Mouse (Mus musculus) adrenal gland, postnatal 36 days (tissue): ENCODE measurements at regions not wholly inside any gene's neighbourhood (a gene's known extent, or its start where the extent isn't known, plus 50 kb on each side); places are given as distances from the start of the nearest gene placed in this dataset.

Source experiments
- DNase-seq, 2 experiments: peaks; one replicate each; pipeline ENCODE4 v3.0.0; 2021; ENCODE audit warnings: mixed read lengths in 1 of 2

DNA sequence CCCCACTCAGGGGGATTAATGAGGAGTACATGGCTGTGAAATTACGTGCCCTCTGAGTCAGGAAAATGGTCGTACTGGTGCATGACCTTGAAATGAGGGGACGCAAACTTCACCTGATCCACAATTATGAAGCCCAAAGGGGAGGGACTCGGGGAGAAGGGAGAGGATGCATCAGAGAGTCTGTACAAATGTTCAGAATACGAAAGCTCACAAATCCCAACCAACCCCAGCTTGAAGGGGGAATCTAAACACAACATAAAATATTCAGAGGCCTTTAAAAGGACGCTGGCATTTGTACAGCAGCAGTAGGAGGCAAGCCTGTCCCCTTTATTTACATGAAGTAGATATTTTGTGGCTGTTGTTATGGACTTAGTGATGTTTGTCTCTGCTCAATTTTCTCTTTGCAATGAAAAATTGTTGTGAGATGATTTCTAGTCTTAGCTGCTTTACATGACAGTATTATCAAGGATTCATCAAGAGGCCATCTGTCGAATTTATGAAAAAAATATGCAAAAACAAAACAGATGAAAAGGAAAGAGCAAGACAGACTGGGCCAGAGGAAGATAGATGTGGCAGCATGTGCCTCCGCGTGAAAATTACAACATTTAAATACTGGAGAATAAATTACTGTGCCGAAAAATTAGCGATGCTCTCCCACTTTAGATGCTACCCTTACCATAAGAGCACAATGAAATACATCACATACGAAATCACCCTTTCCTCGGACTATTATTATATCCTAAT is 695.3 kb downstream of the 1700064H15Rik start:
- no peak for DNase-seq

DNA sequence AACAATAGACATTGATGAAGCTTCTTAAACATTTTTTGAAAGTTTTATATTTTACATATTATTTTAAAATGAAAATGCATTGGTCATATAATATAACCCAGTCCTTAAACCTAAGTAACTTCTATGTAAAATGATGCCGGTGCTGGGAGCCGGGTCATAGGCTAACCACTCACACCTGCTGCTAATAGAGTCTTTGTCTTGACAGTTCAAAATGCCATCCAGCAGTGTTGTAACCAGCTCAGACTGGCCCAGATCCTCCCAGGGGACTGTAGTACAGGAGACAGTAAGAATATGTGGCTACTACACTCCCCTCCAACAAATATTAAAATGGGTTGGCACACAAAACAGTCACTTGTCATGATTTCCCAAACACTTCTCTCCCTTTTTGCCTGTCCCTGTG is 693.6 kb downstream of the 1700064H15Rik start:
- no peak for DNase-seq

DNA sequence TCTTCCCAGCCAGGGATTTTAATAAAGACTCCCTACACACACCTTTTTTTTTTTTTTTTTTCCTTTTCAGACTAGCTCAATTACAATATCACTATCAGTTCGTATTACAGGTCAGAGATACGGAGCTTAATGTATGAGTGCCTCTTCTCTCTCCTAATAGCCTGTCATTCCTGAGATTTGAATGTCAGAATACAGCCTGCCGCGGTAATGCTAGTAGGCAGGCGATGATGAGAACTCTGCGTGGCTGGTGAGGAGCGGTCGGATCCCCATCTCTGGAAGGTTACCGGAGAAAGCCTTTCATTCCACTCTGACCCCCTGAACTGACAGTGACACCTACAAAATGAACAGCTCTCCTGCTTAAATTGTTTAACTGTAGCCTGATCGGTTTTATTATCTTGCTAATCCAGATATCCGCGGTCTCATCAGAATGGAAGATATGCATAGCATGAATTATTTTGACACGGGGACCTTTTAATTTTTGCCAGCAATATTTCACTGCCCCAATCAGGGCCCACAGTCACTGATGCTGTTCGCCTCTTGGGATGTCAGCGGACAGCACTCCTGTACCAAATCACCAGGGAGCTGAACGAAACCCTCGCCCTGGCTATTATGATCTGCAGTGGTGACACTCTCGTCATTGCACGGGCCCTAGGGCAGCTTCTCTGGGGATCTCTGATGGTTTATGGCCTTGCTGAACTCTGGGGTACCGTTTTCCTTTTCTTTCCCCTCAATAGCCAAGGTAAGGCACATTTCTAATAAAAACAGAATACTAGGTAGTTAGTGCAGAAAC is 690.9 kb downstream of the 1700064H15Rik start:
- DNase-seq, result no peak

DNA sequence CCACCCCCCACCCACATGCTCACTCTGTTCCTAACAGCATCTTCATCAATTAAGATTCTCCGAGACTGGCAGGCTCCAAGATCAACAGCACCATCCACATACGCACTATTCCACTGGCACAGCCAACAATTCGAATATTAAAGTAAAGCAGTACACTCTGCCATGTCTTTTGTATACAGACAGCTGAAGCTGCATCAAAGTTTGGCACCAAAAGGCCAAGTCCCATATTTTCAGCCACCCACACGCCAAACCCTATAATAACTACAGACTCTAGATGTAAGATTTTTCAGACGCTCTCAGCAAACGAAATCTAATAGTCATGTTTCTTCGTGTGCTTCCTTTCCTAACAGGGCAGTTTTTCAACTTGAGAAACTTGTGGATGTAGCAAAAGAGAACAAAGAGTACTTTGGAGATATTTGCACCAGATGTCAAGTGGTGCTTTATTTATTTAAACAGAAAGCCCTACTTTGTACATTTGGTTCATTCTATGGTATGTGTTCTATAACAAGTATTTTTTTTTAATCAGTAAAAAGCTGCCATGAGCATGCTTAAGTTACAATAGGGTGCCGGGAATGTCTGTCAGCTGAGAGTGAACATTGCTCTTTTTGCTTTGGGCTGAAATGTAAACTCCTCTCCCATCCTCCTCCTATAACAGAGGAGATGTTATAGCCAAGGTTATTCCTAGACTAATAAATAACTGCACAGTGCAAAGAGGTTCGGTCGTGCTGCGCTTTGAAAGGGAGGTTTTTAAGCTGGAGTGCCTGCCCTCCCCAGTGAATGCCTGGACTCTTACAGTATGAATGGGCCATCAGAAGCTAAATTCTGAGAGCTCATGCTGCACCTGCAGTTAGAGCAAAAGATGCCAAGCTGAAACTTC is 686.9 kb downstream of the 1700064H15Rik start:
- DNase-seq, result no peak

DNA sequence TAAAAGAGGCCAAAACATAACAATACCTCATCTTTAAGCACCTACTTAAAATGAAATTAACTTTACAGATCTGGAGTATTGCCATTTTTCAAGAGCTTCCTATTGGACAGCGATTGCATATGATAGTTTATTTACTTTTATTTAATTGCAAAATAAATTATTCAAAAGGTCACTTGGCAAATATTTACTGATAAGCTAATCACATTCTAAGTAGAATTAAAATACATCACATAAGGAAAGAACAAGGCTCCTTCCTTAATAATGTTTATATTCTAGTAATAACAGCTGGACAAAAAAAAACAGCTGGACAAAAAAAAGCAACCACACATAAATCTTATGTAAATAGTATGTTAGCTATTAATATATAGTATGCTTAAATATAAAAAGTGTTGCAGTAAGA is 668.1 kb downstream of the 1700064H15Rik start:
- DNase-seq, result no peak

DNA sequence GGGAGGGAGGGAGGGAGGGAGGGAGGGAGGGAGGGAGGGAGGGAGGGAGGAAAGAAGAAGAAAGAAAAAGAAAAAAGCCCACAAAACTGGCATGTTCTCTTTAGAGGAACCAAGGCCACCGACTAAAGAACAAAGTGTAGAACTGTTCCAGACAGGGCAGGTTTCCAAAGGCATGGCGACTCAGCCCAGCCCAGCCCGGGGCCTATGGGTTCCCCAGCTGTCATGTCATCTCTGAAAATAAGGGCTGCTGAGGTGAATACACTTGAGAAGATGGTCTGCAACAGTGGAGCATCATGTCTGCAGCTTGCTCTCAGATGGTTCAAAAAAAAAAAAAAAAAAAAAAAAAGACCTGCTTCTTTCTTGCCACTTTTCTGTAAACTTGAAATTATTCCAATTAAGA is 639.8 kb downstream of the 1700064H15Rik start:
- DNase-seq, result no peak

DNA sequence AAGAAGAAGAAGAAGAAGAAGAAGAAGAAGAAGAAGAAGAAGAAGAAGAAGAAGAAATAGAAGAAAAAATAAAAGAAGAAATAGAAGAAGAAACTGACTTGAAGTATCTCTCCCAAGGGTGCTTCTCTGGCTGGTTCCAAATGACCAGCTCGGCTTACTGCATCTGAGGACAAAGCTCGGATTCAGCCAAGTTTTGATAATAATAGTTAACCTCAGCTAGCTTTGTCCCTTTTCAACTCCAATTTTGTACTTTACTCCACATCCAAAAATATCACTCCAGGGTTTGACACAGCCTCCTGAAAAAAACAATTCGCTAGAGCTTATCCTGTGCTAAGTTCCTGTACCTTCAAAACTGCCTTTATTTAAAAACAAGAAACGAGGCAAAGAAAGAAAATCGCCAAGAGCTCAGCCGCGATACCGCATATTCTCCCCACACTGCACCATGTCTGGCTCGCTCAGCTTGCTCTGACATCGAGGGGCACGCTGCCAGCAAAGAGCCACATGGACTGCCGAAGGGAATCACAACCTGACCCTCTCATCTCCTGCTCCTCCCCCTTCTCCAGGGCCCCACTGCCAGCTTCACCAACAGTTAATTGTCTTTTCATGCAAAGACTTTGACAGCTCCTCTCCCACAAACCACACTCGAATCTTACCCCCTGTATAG is 638.8 kb downstream of the 1700064H15Rik start:
- DNase-seq, result peak; percentile 3 to 34

DNA sequence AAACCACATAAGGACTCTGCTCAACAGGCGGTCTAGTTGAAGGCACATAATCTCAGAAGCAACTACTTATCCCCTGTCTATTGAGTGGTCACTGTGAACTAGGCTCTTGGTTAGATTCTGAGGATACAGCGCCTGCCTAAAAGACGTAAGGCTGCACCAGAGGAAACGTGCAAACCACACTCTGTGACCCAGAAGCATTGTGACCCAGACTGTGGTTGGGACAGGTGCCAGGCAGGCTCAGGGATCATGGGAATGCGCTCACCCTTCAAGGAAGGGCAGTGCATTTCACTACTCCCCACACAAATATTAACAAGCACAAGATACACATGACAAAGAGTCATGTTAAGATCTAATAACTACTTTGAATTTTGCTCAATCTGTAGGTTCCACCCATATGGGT is 628.3 kb downstream of the 1700064H15Rik start:
- peak; percentile 9 for DNase-seq

DNA sequence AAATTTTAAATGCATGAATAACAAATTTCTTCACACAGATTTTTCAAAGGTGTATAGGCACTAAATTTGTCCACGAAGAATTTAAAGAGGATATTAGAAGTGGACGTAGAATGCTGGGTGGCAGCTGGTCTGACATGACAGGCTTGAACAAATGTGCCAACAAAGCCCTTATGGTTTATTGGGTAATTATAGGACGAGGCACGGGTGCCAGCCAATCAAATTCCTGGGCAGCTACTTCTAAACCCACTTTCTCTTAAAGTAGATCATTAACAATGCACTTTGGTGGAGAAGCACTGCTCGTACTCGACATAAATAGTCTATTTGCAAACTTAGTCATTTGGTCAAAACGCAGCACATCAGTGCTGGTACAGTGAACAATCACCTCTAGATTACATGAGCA is 626.4 kb downstream of the 1700064H15Rik start:
- no peak for DNase-seq

DNA sequence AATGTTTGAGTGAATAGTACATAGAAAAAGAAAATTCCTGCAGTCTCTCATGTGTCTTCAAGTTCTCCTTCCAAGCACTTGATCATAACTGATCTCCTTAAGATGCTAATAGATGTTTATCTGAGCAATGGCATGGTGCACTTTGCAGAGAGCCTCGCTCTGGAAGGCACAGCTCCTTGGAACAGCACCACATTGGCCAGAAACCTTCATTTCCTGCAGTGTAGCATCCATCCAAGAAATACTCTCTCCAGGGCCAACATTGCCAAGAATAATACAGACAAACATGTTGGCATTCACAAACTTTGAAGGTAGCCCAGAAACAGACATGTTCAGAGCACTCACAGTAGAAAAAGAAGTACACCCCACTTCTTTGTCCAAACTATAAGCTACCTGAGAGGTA is 623.7 kb downstream of the 1700064H15Rik start:
- DNase-seq, result no peak

DNA sequence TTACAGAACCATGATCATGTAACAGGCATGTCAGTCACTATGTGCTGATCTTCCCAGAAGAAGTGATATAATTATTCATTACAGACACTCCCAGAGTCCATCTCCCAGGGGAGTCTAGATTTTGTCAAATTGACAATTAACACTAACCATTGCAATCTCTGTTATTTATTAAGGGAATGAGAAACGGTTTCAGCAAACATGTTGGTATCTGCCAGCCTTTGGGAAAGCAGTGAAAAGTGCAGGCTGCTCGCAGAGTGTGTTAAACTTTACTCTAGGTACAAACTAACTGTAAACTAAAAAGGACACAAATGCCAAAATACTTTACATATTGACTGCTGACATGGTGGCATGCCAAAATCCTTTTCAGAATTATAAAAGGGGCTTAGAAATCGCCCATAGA is 583.9 kb downstream of the 1700064H15Rik start:
- no peak for DNase-seq

DNA sequence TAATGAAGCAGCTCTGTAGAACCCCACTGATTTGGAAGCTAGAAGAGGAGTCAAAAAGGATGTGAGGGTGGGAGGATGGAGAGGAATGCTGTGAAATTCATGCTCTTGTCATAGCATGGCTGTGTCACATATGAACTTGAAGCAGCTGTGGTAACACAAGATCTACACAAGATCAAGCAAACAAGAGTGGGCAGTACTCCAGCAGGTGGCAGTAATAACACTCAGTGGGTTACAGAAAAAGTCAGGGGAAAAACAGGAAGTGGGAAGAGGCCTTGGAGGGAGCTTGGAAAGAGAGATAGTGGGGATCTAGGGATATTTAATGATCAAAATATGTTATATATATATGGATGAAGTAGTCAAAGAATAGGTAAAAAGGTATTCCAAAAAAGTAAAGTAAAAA is 582.5 kb downstream of the 1700064H15Rik start:
- no peak for DNase-seq

DNA sequence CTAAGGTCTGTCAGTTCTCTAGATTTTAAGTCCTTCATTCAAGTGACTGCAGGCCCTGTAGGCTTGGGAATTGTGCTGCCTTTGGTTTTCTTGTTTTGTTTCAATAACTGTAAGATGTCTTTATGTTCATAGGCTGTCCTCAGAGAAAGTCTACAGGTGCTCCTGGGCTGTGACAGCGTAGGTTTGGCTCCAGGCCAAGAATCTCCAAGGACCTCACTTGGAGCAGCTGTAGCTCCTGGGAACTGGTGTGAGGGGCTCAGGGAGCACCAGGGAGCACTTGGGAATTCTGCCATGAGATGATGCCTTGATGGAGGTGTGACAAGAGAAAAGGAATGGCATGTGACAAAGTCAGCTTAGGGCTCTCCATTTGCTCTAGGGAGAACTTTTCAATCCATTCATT is 581.9 kb downstream of the 1700064H15Rik start:
- DNase-seq, result no peak

DNA sequence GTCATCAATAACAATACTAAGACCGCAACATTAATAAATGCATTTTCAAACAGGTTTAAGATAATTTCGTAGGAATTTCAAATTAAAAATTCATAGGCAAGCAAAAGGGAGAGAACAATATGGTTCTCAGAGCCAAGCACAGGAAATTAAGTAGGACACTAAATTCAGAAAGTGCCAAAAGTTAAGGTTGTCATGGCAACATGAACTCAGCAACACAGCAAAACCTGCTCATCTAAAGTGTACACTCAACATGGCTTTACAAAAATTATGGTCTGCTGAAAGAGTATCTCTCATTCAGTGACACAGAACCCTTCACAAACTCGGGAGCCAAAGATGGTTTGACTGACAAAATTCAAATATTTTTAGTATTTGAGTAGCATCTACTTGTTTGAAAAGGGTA is 572.5 kb downstream of the 1700064H15Rik start:
- no peak for DNase-seq

DNA sequence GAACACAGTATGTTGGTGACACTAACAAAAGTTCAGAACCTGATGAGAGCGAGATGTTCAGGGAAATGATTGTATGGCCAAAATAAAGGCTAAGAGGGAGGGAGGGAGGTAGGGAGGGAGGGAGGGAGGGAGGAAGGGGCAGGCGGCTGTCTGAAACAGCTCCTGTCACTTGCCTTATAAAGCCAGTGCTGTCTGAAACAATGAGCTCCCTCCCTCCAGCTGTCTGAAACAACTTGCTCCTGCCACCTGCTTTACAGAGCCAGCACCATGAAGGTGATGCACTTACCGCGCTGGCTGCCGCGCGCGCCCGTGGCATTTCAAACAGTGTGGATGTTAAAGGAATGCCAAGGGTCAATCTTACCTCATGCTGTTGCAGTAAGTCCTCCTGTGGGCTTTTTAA is 571.9 kb downstream of the 1700064H15Rik start:
- no peak for DNase-seq

DNA sequence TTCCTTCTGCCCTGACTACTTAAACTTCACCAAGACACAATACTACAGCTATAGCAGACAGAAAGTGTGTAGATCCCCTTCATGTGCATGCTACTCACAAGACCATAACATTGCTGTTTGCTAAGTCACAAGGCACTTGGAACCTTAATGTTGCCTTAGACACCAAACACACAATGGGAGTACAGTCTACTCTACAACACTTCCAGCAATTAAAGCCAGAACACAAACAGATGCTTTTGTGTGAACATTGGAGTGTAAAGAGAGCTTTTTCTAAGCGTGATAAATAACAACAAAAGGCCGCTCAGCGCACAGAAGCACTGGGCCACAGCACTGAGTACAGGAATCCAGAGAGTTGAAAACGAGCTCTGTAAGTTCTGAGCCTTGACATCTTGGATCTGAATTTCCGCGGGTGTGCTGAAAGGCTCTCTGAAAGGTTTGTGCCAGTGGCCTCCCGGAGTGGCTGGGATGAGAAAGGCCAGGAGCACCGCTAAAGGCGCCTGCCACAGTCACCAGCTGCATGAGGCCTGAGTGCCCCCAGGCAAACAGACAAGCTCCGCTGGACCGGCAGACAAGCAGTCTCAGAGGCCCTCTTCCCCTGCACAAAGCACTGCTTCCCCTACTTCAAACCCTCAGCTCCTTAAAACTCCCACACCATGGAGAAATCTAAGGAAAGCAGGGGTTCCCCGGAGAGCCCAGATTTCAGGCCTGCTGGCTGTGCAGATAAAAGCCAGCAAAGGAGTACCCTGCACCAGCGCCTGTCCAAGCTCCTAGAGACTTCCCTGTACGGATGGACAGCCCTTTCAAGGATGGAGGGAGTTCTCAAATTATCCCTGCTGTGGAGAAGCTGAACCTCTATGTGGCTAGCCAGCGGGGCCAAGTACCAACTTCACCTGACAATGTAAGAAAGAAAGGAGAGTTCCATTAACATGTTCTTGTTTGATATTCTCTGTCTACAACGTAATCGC is 568.3 kb downstream of the 1700064H15Rik start:
- DNase-seq, result no peak

DNA sequence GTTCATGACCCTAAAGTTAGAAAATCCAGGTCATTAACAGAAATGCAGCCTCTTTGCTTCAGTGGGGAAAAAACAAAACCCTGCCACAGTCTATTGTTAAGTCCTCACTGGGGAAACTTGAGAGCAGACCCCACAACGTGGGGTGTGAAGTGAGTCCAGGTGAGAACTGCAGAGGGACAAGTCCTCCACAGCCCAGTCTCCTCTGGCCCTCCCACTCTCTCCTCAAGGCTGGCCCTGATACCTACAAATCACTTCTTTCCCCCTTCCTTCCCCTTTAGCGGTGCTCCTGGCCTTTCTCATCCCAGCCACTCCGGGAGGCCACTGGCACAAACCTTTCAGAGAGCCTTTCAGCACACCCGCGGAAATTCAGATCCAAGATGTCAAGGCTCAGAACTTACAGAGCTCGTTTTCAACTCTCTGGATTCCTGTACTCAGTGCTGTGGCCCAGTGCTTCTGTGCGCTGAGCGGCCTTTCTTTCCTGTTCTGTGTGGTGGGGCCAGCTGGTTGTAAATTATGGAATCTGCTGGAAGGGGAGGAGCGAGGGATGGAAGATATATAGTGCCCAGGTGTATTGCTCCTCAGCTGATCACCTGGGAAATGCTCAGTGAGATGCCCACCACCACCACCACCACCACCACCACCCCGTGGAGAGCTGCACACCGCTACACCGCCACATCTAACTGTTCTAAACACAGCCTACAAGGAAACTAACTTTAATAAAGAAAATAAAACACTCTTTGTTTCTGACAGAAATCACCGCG is 566.8 kb downstream of the 1700064H15Rik start:
- DNase-seq, result no peak

DNA sequence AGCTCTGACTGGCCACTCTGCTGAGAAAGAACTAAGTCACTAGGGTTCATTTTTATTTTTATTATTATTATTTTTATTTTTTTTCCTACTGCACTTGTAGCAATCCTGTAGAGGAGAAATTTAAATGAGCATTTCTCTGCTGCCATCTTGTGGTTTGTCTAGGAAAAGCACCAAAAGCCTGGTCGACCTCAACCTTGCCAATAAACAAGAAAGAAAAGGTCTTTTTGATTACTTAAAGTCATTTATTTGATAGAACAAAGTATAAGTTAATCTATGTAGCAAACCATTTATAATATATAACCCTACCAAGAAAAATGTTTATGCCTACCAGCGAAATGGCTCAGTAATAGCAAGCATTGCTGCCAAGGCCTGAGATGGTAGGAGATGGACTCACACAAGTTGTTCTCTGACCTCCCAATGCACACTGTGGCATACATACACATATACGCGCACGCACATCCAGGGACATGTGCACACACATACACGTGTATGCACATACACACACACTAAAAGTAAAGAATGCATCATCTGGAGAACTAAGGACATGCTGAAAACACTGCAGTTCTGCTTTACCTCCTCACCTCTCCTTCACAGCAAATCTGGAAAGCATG is 566.1 kb downstream of the 1700064H15Rik start:
- peak; percentile 10 to 53 for DNase-seq

DNA sequence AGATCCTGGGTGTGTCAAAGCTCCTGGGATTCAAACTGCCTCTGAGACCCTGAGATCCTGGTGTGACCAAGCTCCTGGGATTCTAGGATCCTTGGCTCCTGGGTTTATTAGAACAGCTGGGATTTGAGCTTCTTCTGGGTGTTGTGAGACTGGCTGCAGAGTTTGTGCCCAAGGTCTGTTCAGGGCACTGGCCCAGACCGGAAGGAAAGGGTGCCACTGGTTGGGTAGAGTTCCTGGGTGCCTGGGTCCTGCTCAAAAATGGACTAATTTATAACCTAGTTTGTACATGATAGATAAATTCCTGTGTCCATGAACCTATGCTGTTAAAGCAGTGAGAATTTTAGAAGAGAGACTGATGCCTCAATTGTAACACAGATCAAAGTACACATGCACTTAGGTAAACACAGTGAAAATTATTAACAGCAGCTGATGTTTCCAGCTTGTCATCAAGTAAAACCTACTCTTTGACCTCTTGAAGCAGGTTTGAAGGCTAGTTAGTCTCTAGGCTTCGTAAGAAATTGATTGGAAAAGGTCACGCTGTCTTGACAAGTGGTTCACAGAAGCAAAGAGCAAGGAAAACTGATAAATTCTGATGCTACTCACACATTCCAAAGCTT is 561.2 kb downstream of the 1700064H15Rik start:
- DNase-seq, result no peak
